Mouse (Mus musculus) erythroblast, adult 5-6 weeks (primary cell): ENCODE results near the gene Muc3. TPM values are rescaled to one million over a fixed set of nuclear protein-coding genes. Genes with fewer than 3 reads are reported as not detected.

Experiments
- ATAC-seq: replicated peaks from 2 replicates; pipeline ENCODE4 v1.8.0; 2016; ENCODE audit warnings: moderate number of reproducible peaks, mild to moderate bottlenecking, moderate TSS enrichment, inconsistent platforms; ENCODE audit not compliant: poor library complexity, low FRiP score, severe bottlenecking
- total RNA-seq, 2 experiments: library from RNA; stranded (forward) in 1 of 2; stranded (reverse) in 1 of 2; fragments of 150-400 nt in 1 of 2; fragments of 200-764, 138-1000 nt in 1 of 2; gene quantifications; 2 replicates each; pipeline versions ENCODE4 v1.2.3 to v1.2.4; 2015 to 2017; ENCODE audit warnings: low replicate concordance in 2 of 2

Gene Muc3
- total RNA-seq, 2 experiments from 2014 or later: not detected

DNA sequence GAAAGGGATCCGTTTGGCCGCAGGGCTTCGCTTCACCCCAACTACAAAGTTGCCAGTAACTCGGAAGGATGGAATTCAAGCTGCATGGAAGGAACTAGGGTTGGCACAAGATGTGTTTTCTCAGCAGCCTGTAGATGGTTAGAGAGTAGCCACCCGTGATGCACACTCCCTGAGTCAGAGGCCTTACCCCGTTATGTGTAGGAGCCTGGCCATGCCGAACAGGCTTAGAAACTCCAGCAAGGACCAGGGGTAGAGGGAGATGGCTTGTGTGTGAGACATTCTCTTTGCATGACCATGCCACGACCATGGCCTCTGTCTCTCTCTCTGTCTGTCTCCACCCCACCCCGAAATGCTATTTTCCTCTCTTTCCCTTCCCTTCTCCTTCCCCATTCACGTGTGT, 47.0 kb downstream of the Muc3 start:
- no peak for ATAC-seq

DNA sequence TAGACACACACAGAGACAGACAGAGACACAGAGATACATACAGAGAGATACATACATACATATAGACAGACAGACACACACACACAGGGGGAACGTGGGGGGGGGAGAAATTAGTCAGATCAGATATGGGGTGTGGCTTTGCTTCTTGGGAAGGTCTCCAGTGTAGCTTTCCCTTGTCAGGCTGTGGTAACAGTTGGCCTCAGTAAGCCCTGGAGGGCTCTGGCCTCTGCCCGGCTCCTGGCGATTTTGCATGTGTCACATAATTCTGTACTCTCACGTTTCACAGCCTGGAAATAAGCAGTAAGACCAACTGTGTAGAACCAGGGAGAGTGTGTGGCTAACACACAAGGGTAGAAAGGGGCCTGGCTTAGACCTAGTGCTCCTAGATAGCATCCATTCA, 48.5 kb downstream of the Muc3 start:
- no peak for ATAC-seq

DNA sequence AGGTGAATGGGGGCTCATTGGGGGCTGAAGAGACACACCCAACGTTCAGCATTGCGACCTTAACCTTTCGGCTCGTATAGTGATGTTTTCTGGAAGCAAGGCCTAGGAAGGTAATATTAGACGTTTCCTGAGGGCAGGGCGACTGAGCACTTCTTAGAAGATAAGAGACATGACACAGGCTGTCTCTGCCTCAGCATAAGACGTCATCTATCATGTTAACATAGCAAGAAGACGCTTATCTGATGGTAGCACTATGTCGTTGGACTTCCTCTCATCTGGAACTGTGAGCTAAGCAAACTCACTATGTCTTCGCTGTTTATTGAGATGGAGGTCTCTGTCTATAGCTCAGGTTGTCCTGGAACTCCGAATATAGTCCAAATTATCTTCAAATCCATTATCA, 50.7 kb downstream of the Muc3 start:
- no peak for ATAC-seq

DNA sequence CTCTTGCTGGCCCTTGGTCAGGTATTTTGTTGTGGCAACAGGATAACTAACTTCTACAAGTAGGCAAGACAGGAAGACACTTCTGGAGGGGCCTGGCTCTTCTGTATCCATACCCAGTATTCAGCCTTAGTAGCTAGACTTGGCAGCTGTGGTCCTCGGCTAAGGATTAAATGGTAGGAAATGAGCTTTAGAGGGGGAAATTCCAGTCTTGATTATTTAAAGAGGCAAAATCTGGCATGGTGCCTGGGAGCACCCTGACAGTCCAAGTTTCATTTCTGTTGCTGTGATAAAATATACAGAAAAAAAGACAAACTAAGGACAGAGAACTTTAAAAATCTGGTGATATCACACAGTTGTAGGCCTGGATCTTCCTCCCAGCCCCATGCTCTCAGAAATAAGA, 53.1 kb downstream of the Muc3 start:
- ATAC-seq: no peak

DNA sequence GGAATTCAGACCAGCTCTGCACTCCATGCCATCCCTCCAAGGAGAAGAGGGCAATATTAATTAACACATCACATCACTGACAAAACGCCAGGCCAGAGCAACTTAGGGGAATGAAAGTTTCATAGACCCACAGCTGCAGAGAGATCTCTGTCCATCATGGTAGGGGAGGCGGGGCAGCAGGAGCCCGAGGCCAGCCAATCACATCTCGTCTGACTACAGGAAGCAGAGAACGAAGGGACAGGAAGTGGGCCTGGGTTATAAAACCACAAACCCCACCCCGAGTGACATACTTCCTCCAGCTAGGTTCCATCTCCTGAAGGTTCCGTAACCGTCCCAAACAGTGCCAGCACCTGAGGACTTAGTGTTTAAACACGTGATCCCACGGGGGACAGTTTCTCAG, 54.0 kb downstream of the Muc3 start:
- ATAC-seq: no peak

DNA sequence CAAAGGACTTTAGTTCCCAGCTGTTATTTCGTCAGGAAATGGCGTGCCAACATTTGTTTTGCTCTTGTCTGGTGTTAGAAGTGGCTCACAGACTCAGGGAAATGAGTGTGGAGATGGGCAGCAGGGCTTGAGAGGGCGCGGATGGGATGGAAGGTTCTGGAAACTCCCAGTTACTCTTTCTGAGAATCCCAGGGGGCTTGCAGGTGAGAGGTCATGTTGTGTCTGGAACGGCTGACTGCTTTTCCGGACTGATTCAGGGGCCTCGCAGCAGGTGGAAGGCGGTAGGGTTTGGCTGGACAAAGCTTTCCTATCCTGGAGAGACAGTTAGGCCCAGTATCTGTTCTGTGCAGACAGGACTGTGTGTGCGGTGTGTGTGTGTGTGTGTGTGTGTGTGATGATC, 55.4 kb downstream of the Muc3 start:
- ATAC-seq: no peak

DNA sequence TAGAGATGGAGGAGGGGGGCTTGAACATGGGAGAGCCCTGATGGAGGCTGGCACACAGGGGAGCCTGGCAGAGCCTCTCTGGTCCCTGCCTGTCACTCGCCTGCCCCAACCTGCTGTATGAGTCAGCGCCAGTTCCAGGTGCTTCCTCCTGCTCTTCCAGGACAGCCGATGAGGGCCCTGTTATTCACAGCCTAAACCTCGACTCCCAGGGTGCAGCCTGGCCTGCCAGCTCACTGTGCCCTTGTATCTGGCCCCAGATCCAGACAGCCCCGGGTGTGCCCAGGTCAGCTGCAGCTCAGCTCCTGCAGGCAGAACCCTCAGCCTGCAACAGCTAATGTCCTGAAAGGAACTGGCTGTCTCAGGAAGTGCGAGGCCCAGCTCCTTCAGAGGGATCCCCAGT, 57.6 kb downstream of the Muc3 start:
- ATAC-seq: no peak

DNA sequence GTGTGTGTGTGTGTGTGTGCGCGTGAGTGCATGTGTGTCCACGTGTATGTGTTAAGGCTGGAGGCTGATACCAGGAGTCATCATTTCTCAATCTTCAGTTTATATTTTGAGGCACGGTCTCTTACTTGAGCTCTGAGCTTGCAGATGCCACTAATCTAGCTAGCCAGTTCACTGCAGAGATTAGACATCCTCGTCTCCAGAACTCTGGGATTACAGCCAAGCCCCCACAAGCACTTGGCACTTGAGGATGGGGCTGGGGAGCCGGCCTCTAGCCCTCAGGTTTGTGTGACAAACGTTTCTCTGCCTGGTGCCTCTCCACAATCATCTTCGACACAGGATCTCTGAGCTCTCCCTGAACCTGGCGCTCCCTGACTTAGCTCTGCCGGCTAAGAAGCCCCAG, 58.3 kb downstream of the Muc3 start:
- no peak for ATAC-seq

DNA sequence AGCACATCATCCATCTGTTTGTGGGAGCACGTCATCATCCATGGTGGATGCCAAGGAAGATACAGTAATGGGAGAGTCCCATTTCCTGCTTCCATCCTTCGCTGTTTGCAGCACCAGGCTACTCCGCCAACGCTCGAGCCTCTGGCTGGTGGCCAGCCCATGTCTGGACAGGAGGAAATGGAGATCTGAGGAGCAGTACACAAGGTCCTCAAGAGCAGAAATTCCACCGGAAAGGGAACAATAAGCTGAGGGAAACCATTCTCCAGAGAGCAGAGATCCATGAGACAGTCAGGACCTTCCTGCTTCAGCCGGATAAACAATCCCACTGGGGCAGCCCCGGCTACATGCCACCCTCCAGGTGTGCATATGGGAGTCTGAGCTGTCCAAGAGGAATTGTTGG, 61.7 kb downstream of the Muc3 start:
- no peak for ATAC-seq

DNA sequence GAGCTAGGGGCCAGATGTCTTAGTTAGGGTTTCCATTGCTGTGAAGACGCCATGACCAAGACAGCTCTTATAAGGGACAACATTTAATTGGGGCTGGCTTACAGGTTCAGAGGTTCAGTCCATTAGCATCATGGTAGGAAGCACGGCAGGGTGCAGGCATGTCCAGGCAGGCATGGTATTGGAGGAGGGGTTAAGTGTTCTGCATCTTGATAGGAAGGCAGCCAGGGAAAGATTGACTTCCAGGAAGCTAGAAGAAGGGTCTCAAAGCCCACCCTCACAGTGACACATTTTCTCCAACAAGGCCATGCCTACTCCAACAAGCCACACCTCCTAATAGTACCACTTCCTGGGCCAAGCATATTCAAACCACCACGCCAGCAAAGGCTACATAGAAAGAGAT, 63.4 kb downstream of the Muc3 start:
- ATAC-seq: no peak

DNA sequence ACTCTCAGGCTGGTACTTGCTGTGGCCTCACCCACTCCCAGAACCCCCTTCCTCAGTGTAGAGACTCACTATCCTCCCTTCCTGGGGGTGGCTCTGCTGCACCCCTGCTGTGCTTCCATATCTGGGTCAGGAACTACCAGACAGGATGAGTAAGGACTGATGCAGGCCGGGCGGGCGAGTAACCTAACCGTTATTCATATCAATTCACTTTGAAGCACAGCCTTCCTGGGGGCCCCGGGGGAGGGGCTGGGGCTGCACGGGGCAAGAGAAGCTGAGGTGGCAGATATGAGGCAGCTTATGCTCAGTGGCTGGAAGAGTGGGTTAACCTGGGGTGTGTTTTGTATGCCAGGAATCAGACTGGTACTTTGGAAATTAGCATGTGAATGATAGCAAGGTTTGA, 64.1 kb downstream of the Muc3 start:
- no peak for ATAC-seq

Other genes starting within 250 kb of the Muc3 start
- gene Ift22, start 241.2 kb downstream of the Muc3 start, total RNA-seq (2015; ENCODE audit: low replicate concordance): 1.7 and 4.8 TPM in 2 replicates
- gene Ift22, start 241.2 kb downstream of the Muc3 start, total RNA-seq (2017; ENCODE audit: low replicate concordance): 0.28 and 1.3 TPM in 2 replicates
- gene Fis1, start 196.0 kb downstream of the Muc3 start, total RNA-seq (2015; ENCODE audit: low replicate concordance): 160 and 175 TPM in 2 replicates
- 65.3 and 70.5 TPM in 2 replicates for gene Fis1, start 196.0 kb downstream of the Muc3 start, total RNA-seq (2017; ENCODE audit: low replicate concordance)
- 5.8 and 14.0 TPM in 2 replicates for gene Cldn15, start 182.7 kb downstream of the Muc3 start, total RNA-seq (2015; ENCODE audit: low replicate concordance)
- 11.0 and 19.1 TPM in 2 replicates for gene Cldn15, start 182.7 kb downstream of the Muc3 start, total RNA-seq (2017; ENCODE audit: low replicate concordance)
- 19.2 and 23.0 TPM in 2 replicates for gene Plod3, start 162.3 kb downstream of the Muc3 start, total RNA-seq (2015; ENCODE audit: low replicate concordance)
- 20.6 and 36.1 TPM in 2 replicates for gene Plod3, start 162.3 kb downstream of the Muc3 start, total RNA-seq (2017; ENCODE audit: low replicate concordance)
- 24.4 and 32.2 TPM in 2 replicates for gene Znhit1, start 161.3 kb downstream of the Muc3 start, total RNA-seq (2015; ENCODE audit: low replicate concordance)
- 15.8 and 17.7 TPM in 2 replicates for gene Znhit1, start 161.3 kb downstream of the Muc3 start, total RNA-seq (2017; ENCODE audit: low replicate concordance)
- not detected in 2 replicates for gene Vgf, start 122.9 kb downstream of the Muc3 start, total RNA-seq (2015; ENCODE audit: low replicate concordance)
- not detected in 2 replicates for gene Vgf, start 122.9 kb downstream of the Muc3 start, total RNA-seq (2017; ENCODE audit: low replicate concordance)
- 2.3 and 3.5 TPM in 2 replicates for gene Ap1s1, start 103.2 kb downstream of the Muc3 start, total RNA-seq (2015; ENCODE audit: low replicate concordance)
- gene Ap1s1, start 103.2 kb downstream of the Muc3 start, total RNA-seq (2017; ENCODE audit: low replicate concordance): 5.2 and 10.3 TPM in 2 replicates
- gene Serpine1, start 77.1 kb downstream of the Muc3 start, total RNA-seq (2015; ENCODE audit: low replicate concordance): 0.21 TPM in 1 of 2 replicates, not detected in the other
- gene Serpine1, start 77.1 kb downstream of the Muc3 start, total RNA-seq (2017; ENCODE audit: low replicate concordance): 0.84 TPM in 1 of 2 replicates, not detected in the other
- gene Trim56, start 33.1 kb downstream of the Muc3 start, total RNA-seq (2015; ENCODE audit: low replicate concordance): 128 and 178 TPM in 2 replicates
- gene Trim56, start 33.1 kb downstream of the Muc3 start, total RNA-seq (2017; ENCODE audit: low replicate concordance): 253 and 303 TPM in 2 replicates
- gene Muc3a, start 63.1 kb upstream of the Muc3 start, total RNA-seq (2015; ENCODE audit: low replicate concordance): 1.9 TPM in 1 of 2 replicates, not detected in the other
- gene Muc3a, start 63.1 kb upstream of the Muc3 start, total RNA-seq (2017; ENCODE audit: low replicate concordance): not detected in 2 replicates
- gene Ache, start 138.2 kb upstream of the Muc3 start, total RNA-seq (2015; ENCODE audit: low replicate concordance): 63.5 and 69.6 TPM in 2 replicates
- 55.2 and 63.8 TPM in 2 replicates for gene Ache, start 138.2 kb upstream of the Muc3 start, total RNA-seq (2017; ENCODE audit: low replicate concordance)
- gene Ufsp1, start 145.3 kb upstream of the Muc3 start, total RNA-seq (2015; ENCODE audit: low replicate concordance): 19.0 and 21.7 TPM in 2 replicates
- 16.6 and 27.9 TPM in 2 replicates for gene Ufsp1, start 145.3 kb upstream of the Muc3 start, total RNA-seq (2017; ENCODE audit: low replicate concordance)
- gene Srrt, start 158.4 kb upstream of the Muc3 start, total RNA-seq (2015; ENCODE audit: low replicate concordance): 85.7 and 166 TPM in 2 replicates
- 227 and 383 TPM in 2 replicates for gene Srrt, start 158.4 kb upstream of the Muc3 start, total RNA-seq (2017; ENCODE audit: low replicate concordance)
- gene Trip6, start 165.1 kb upstream of the Muc3 start, total RNA-seq (2015; ENCODE audit: low replicate concordance): 0.96 and 2.1 TPM in 2 replicates
- 2.6 TPM in 1 of 2 replicates, not detected in the other for gene Trip6, start 165.1 kb upstream of the Muc3 start, total RNA-seq (2017; ENCODE audit: low replicate concordance)
- gene Slc12a9, start 184.3 kb upstream of the Muc3 start, total RNA-seq (2015; ENCODE audit: low replicate concordance): 1.9 TPM in 2 replicates
- 0.43 and 0.98 TPM in 2 replicates for gene Slc12a9, start 184.3 kb upstream of the Muc3 start, total RNA-seq (2017; ENCODE audit: low replicate concordance)
- not detected in 2 replicates for gene Ephb4, start 200.8 kb upstream of the Muc3 start, total RNA-seq (2015; ENCODE audit: low replicate concordance)
- gene Ephb4, start 200.8 kb upstream of the Muc3 start, total RNA-seq (2017; ENCODE audit: low replicate concordance): not detected in 2 replicates